ENCODE assay signal across 13 mouse cellular contexts in genomic region chr7:126019966-126020365, GRCm38 (mm10).
DNase-seq lines count a peak whose midpoint lies in the region; ATAC-seq and TF ChIP-seq lines count a peak whose summit lies in the region.
"Had no signal": no experiment of that assay in that cellular context is flagged by ENCODE, and none has a peak within 500 bp of the region (broad histone marks: within the 10 kb centered on the region; RNA-seq: fewer than 3 reads in every experiment).

No protein-coding gene starts in this region.

- H3K36me3 ChIP-seq in forebrain, embryonic 10.5 days (replicated peaks) = no peaks in the 10 kb centered on the region
- no peaks in the 10 kb centered on the region for H3K36me3 ChIP-seq in forebrain, embryonic 14.5 days (ENCODE audit: control insufficient read depth, insufficient read depth, low read length)
- H3K36me3 ChIP-seq in midbrain, embryonic 10.5 days = no peaks in the 10 kb centered on the region
- no peaks in the 10 kb centered on the region for H3K36me3 ChIP-seq in midbrain, postnatal 0 days (ENCODE audit: insufficient read depth, low read length)
- H3K36me3 ChIP-seq in limb, embryonic 10.5 days = no peaks in the 10 kb centered on the region
- no peaks in the 10 kb centered on the region for H3K36me3 ChIP-seq in neural tube, embryonic 13.5 days
- H3K36me3 ChIP-seq: embryonic facial prominence, embryonic 12.5 days; intestine, embryonic 15.5 days had no signal

- TF ChIP-seq CTCF in midbrain, postnatal 0 days (IDR thresholded peaks at IDR 0.05) = no peak

- peaks cover 28% of the 10 kb centered on the region for H3K4me1 ChIP-seq in forebrain, embryonic 10.5 days
- H3K4me1 ChIP-seq in forebrain, embryonic 14.5 days (ENCODE audit: control insufficient read depth, insufficient read depth, low read length) = peaks cover 6% of the 10 kb centered on the region; the same call in 1 of the 2 replicates
- H3K4me1 ChIP-seq in midbrain, embryonic 10.5 days = peaks cover 30% of the 10 kb centered on the region
- H3K4me1 ChIP-seq in midbrain, postnatal 0 days (ENCODE audit: insufficient read depth, low read length) = no peaks in the 10 kb centered on the region
- peaks cover 36% of the 10 kb centered on the region for H3K4me1 ChIP-seq in limb, embryonic 10.5 days
- H3K4me1 ChIP-seq in neural tube, embryonic 13.5 days (replicated peaks) = peaks cover 26% of the 10 kb centered on the region

- no peak overlapping the region for H3K4me3 ChIP-seq in forebrain, embryonic 10.5 days
- no peak overlapping the region for H3K4me3 ChIP-seq in forebrain, embryonic 14.5 days (ENCODE audit: low read depth, low read length)
- no peak overlapping the region for H3K4me3 ChIP-seq in midbrain, embryonic 10.5 days
- H3K4me3 ChIP-seq in midbrain, postnatal 0 days (ENCODE audit: low read depth, low read length) = no peak overlapping the region
- no peak overlapping the region for H3K4me3 ChIP-seq in limb, embryonic 10.5 days
- H3K4me3 ChIP-seq in neural tube, embryonic 13.5 days = no peak overlapping the region
- H3K4me3 ChIP-seq: embryonic facial prominence, embryonic 12.5 days; intestine, embryonic 15.5 days had no signal

- no peaks in the 10 kb centered on the region for H3K27me3 ChIP-seq in forebrain, embryonic 10.5 days (ENCODE audit: poor library complexity, severe bottlenecking)
- H3K27me3 ChIP-seq in forebrain, embryonic 14.5 days (replicated peaks; ENCODE audit: control insufficient read depth, insufficient read depth, low read length) = no peaks in the 10 kb centered on the region
- no peaks in the 10 kb centered on the region for H3K27me3 ChIP-seq in midbrain, embryonic 10.5 days (ENCODE audit: low read depth, poor library complexity, severe bottlenecking)
- H3K27me3 ChIP-seq in midbrain, postnatal 0 days (ENCODE audit: insufficient read depth, low read length) = no peaks in the 10 kb centered on the region
- H3K27me3 ChIP-seq in limb, embryonic 10.5 days (ENCODE audit: low read depth, poor library complexity, severe bottlenecking) = no peaks in the 10 kb centered on the region
- H3K27me3 ChIP-seq in neural tube, embryonic 13.5 days = no peaks in the 10 kb centered on the region
- H3K27me3 ChIP-seq: embryonic facial prominence, embryonic 12.5 days; intestine, embryonic 15.5 days had no signal

- H3K9ac ChIP-seq in forebrain, embryonic 14.5 days (ENCODE audit: low read length) = no peak overlapping the region
- no peak overlapping the region for H3K9ac ChIP-seq in midbrain, postnatal 0 days (replicated peaks; ENCODE audit: low read length, poor library complexity, severe bottlenecking)
- H3K9ac ChIP-seq in neural tube, embryonic 13.5 days = no peak overlapping the region
- H3K9ac ChIP-seq: embryonic facial prominence, embryonic 12.5 days; intestine, embryonic 15.5 days; liver, embryonic 14.5 days had no signal

- DNase-seq in forebrain, embryonic 10.5 days (ENCODE audit: extremely low spot score, low spot score) = no peak
- DNase-seq in forebrain, embryonic 14.5 days (ENCODE audit: low spot score) = no peak
- no peak for DNase-seq in midbrain, embryonic 10.5 days (ENCODE audit: low spot score)
- no peak for DNase-seq in midbrain, postnatal 0 days (ENCODE audit: low spot score)
- no peak for DNase-seq in limb, embryonic 10.5 days (ENCODE audit: low spot score)
- DNase-seq in thymus, postnatal 36 days = no peak
- DNase-seq in adrenal gland, adult (ENCODE audit: inconsistent age in 2 of 2, low spot score in 1 of 2) = no peak
- DNase-seq: adrenal gland, postnatal 36 days; kidney, postnatal 14 days had no signal

- H3K4me2 ChIP-seq in forebrain, embryonic 14.5 days (ENCODE audit: low read length) = no peak overlapping the region
- no peak overlapping the region for H3K4me2 ChIP-seq in midbrain, postnatal 0 days (ENCODE audit: low read depth, low read length, poor library complexity, severe bottlenecking)
- H3K4me2 ChIP-seq in neural tube, embryonic 13.5 days = no peak overlapping the region
- H3K4me2 ChIP-seq: embryonic facial prominence, embryonic 12.5 days; intestine, embryonic 15.5 days had no signal

- no peak for ATAC-seq in forebrain, embryonic 14.5 days
- ATAC-seq in midbrain, postnatal 0 days (ENCODE audit: low FRiP score) = no peak
- peak; percentile 11; the same call in 1 of the 2 replicates for ATAC-seq in neural tube, embryonic 13.5 days (ENCODE audit: low read depth)
- ATAC-seq: intestine, embryonic 15.5 days had no signal

- H3K9me3 ChIP-seq in forebrain, embryonic 10.5 days = no peaks in the 10 kb centered on the region
- H3K9me3 ChIP-seq in forebrain, embryonic 14.5 days (replicated peaks; ENCODE audit: control insufficient read depth, low read length) = no peaks in the 10 kb centered on the region
- H3K9me3 ChIP-seq in midbrain, embryonic 10.5 days (replicated peaks) = no peaks in the 10 kb centered on the region
- H3K9me3 ChIP-seq in midbrain, postnatal 0 days (ENCODE audit: low read length) = no peaks in the 10 kb centered on the region
- no peaks in the 10 kb centered on the region for H3K9me3 ChIP-seq in limb, embryonic 10.5 days (replicated peaks)
- no peaks in the 10 kb centered on the region for H3K9me3 ChIP-seq in neural tube, embryonic 13.5 days
- H3K9me3 ChIP-seq: embryonic facial prominence, embryonic 12.5 days; intestine, embryonic 15.5 days had no signal

- H3K27ac ChIP-seq in forebrain, embryonic 10.5 days = peak overlapping the region; percentile 70
- no peak overlapping the region for H3K27ac ChIP-seq in forebrain, embryonic 14.5 days (ENCODE audit: low read depth, low read length)
- H3K27ac ChIP-seq in midbrain, embryonic 10.5 days (replicated peaks) = peak overlapping the region; percentile 52; the same call in 1 of the 2 replicates
- no peak overlapping the region for H3K27ac ChIP-seq in midbrain, postnatal 0 days (ENCODE audit: low read depth, low read length)
- peak overlapping the region; percentile 75 for H3K27ac ChIP-seq in limb, embryonic 10.5 days
- H3K27ac ChIP-seq in neural tube, embryonic 13.5 days (replicated peaks) = peak overlapping the region; percentile 64
- H3K27ac ChIP-seq: embryonic facial prominence, embryonic 12.5 days; intestine, embryonic 15.5 days; liver, embryonic 14.5 days had no signal

- WGBS in forebrain, embryonic 10.5 days = 78% methylated on average over 6 of the region's 6 CpGs
- WGBS in forebrain, embryonic 14.5 days = 72% methylated on average over 6 of the region's 6 CpGs
- WGBS in midbrain, embryonic 10.5 days = 79% methylated on average over 6 of the region's 6 CpGs
- 45% methylated on average over 6 of the region's 6 CpGs for WGBS in midbrain, postnatal 0 days
- WGBS in limb, embryonic 10.5 days = 68% methylated on average over 6 of the region's 6 CpGs
- WGBS in neural tube, embryonic 13.5 days = 59% methylated on average over 6 of the region's 6 CpGs

Comparison
In these comparisons a context has a peak if more than half of its experiments do, and no peak if none do; other contexts are left out.
1. H3K27ac ChIP-seq: peak in forebrain, embryonic 10.5 days (single experiment), midbrain, embryonic 10.5 days (single experiment), limb, embryonic 10.5 days (single experiment) and neural tube, embryonic 13.5 days (single experiment); none in forebrain, embryonic 14.5 days (single experiment) and midbrain, postnatal 0 days (single experiment).